Mouse (Mus musculus) heart, embryonic 11.5 days (tissue): ENCODE data around the gene Taar7d. TPM values are rescaled to one million over a fixed set of nuclear protein-coding genes. Genes with fewer than 3 reads are reported as not detected.

ENCODE experiments used
- ATAC-seq: fragments of 200-750 bp; cut with Nextera tagmentation; replicated peaks from 2 replicates; pipeline ENCODE4 v1.8.0; 2017; ENCODE audit warnings: moderate library complexity; ENCODE audit not compliant: insufficient number of reproducible peaks, low FRiP score, low TSS enrichment
- H3K27ac ChIP-seq: fragments of 300-500 bp; sonication (generic); 2 replicates; pipeline ENCODE4 v1.5.1; 2014; ENCODE audit warnings: mild to moderate bottlenecking, low read depth, low read length
- H3K27me3 ChIP-seq: fragments of 300-500 bp; sonication (generic); 2 replicates; pipeline ENCODE4 v1.6.1; 2014; ENCODE audit warnings: mild to moderate bottlenecking, low read length, mixed read lengths; ENCODE audit not compliant: control insufficient read depth, insufficient read depth
- H3K36me3 ChIP-seq: fragments of 300-500 bp; sonication (generic); 2 replicates; pipeline ENCODE4 v1.6.1; 2014; ENCODE audit warnings: mild to moderate bottlenecking, low read length, moderate library complexity, mixed read lengths; ENCODE audit not compliant: control insufficient read depth, insufficient read depth
- H3K4me1 ChIP-seq: fragments of 300-500 bp; sonication (generic); 2 replicates; pipeline ENCODE4 v1.6.1; 2014; ENCODE audit warnings: low read length; ENCODE audit not compliant: control insufficient read depth, insufficient read depth
- H3K4me2 ChIP-seq: fragments of 300-500 bp; sonication (generic); 2 replicates; pipeline ENCODE4 v1.6.1; 2014; ENCODE audit warnings: mild to moderate bottlenecking, moderate library complexity
- H3K4me3 ChIP-seq: fragments of 300-500 bp; sonication (generic); 2 replicates; pipeline ENCODE4 v1.5.1; 2014; ENCODE audit warnings: low read depth, low read length
- H3K9ac ChIP-seq: fragments of 300-500 bp; sonication (generic); 2 replicates; pipeline ENCODE4 v1.6.1; 2014; ENCODE audit warnings: mild to moderate bottlenecking, low read depth, low read length, moderate library complexity
- H3K9me3 ChIP-seq: fragments of 300-500 bp; sonication (generic); replicated peaks from 2 replicates; pipeline ENCODE4 v1.6.1; 2016; ENCODE audit warnings: low read length; ENCODE audit not compliant: control insufficient read depth
- WGBS: fragments of 180-500 bp; shearing (Covaris S2); extraction: QIAGEN DNeasy Blood & Tissue Kit; methylation state at CpG from one replicate; pipeline ENCODE4 v1.1.7; 2014; ENCODE audit not compliant: insufficient replicate concordance; 5-methylcytosine and 5-hydroxymethylcytosine counted together
- polyA plus RNA-seq: library from polyadenylated mRNA; unstranded; fragments of >200 nt; fragmentation: Nextera tagmentation; extraction: Ambion mirVana; gene quantifications from 2 replicates; pipeline ENCODE4 v1.2.1, GENCODE M21; 2014

Taar7d gene
- not detected in 2 replicates for polyA plus RNA-seq

- no peak within 1 kb of the TSS for H3K9ac ChIP-seq
- H3K27me3 ChIP-seq, result no peaks in the 10 kb centered on the region
- H3K4me2 ChIP-seq, result no peak within 1 kb of the TSS
- H3K4me3 ChIP-seq, result no peak within 1 kb of the TSS
- H3K27ac ChIP-seq, result no peak within 1 kb of the TSS
- no peaks in the 10 kb centered on the region for H3K36me3 ChIP-seq
- no peak for ATAC-seq
- H3K9me3 ChIP-seq, result no peaks in the 10 kb centered on the region
- no peaks in the 10 kb centered on the region for H3K4me1 ChIP-seq
These were observed at the start of gene Taar7d for GRCm38 (mm10) chr10:24026922-24027321. Gene Taar7d (plus strand): TSS chr10:24027222.

GRCm38 (mm10) chr10:23977958-23978357, 49.1 kb upstream of the Taar7d start:
- H3K27ac ChIP-seq, result no peak overlapping the region
- no peak overlapping the region for H3K4me3 ChIP-seq
- no peak overlapping the region for H3K9ac ChIP-seq
- H3K4me1 ChIP-seq, result no peaks in the 10 kb centered on the region
- no peak for ATAC-seq
- H3K9me3 ChIP-seq, result no peaks in the 10 kb centered on the region
- no peaks in the 10 kb centered on the region for H3K27me3 ChIP-seq
- no peak overlapping the region for H3K4me2 ChIP-seq
- WGBS, result 63% methylated on average over 4 of the region's 4 CpGs
- no peaks in the 10 kb centered on the region for H3K36me3 ChIP-seq

- 0 out of 2 replicates have a peak, but pooled peaks have one; percentile 26 for ATAC-seq
- Histone ChIP-seq H3K27ac (no peak overlapping the region), H3K27me3 (no peaks in the 10 kb centered on the region), H3K9me3 (no peaks in the 10 kb centered on the region), H3K4me1 (no peaks in the 10 kb centered on the region), H3K4me2 (no peak overlapping the region), H3K36me3 (no peaks in the 10 kb centered on the region), H3K9ac (no peak overlapping the region), H3K4me3 (no peak overlapping the region)
- 37% methylated on average over 16 of the region's 16 CpGs for WGBS
These were observed 47.9 kb upstream of the Taar7d start for GRCm38 (mm10) chr10:23978901-23979705.

- Histone ChIP-seq H3K4me3 (no peak within 1 kb of the TSS), H3K27ac (no peak within 1 kb of the TSS), H3K27me3 (no peaks in the 10 kb centered on the region), H3K4me2 (no peak within 1 kb of the TSS), H3K9ac (no peak within 1 kb of the TSS), H3K4me1 (no peaks in the 10 kb centered on the region), H3K36me3 (no peaks in the 10 kb centered on the region), H3K9me3 (no peaks in the 10 kb centered on the region)
- ATAC-seq, result no peak
- WGBS, result 72% methylated on average over 8 of the region's 8 CpGs
These were observed 41.5 kb upstream of the Taar7d start, which contains the start of gene Taar6 for GRCm38 (mm10) chr10:23985546-23985945. Gene Taar6 (minus strand): TSS chr10:23985646.

GRCm38 (mm10) chr10:23986419-23986818, 40.6 kb upstream of the Taar7d start:
- no peaks in the 10 kb centered on the region for H3K27me3 ChIP-seq
- no peak overlapping the region for H3K4me3 ChIP-seq
- H3K9me3 ChIP-seq, result no peaks in the 10 kb centered on the region
- no peak for ATAC-seq
- WGBS, result 76% methylated on average over 5 of the region's 5 CpGs
- H3K4me2 ChIP-seq, result no peak overlapping the region
- H3K9ac ChIP-seq, result no peak overlapping the region
- no peaks in the 10 kb centered on the region for H3K36me3 ChIP-seq
- no peaks in the 10 kb centered on the region for H3K4me1 ChIP-seq
- no peak overlapping the region for H3K27ac ChIP-seq

GRCm38 (mm10) chr10:23993381-23993780, 33.6 kb upstream of the Taar7d start, which contains the start of gene Taar7a:
Gene Taar7a (minus strand): TSS chr10:23993481.
- 81% methylated on average over 3 of the region's 3 CpGs for WGBS

GRCm38 (mm10) chr10:23999639-24000038, 27.4 kb upstream of the Taar7d start, which contains the start of gene Taar7b:
Gene Taar7b (plus strand): TSS chr10:23999939.
- Histone ChIP-seq H3K36me3 (no peaks in the 10 kb centered on the region), H3K4me1 (no peaks in the 10 kb centered on the region), H3K27me3 (no peaks in the 10 kb centered on the region), H3K9me3 (no peaks in the 10 kb centered on the region), H3K4me3 (no peak within 1 kb of the TSS), H3K9ac (no peak within 1 kb of the TSS), H3K27ac (no peak within 1 kb of the TSS), H3K4me2 (no peak within 1 kb of the TSS)
- WGBS, result 75% methylated on average over 1 of the region's 1 CpGs
- no peak for ATAC-seq

More at GRCm38 (mm10) chr10:23993381-23993780, 33.6 kb upstream of the Taar7d start, which contains the start of gene Taar7a:
- Histone ChIP-seq H3K4me2 (no peak within 1 kb of the TSS), H3K27me3 (no peaks in the 10 kb centered on the region), H3K4me3 (no peak within 1 kb of the TSS), H3K9me3 (no peaks in the 10 kb centered on the region), H3K4me1 (no peaks in the 10 kb centered on the region), H3K36me3 (no peaks in the 10 kb centered on the region), H3K9ac (no peak within 1 kb of the TSS), H3K27ac (no peak within 1 kb of the TSS)
- ATAC-seq, result no peak

- H3K4me1 ChIP-seq, result no peaks in the 10 kb centered on the region
- no peaks in the 10 kb centered on the region for H3K27me3 ChIP-seq
- no peak for ATAC-seq
- WGBS, result 58% methylated on average over 1 of the region's 1 CpGs
- H3K9me3 ChIP-seq, result no peaks in the 10 kb centered on the region
- no peak overlapping the region for H3K4me2 ChIP-seq
- H3K9ac ChIP-seq, result no peak overlapping the region
- no peaks in the 10 kb centered on the region for H3K36me3 ChIP-seq
- H3K27ac ChIP-seq, result no peak overlapping the region
- no peak overlapping the region for H3K4me3 ChIP-seq
These were observed 20.6 kb upstream of the Taar7d start for GRCm38 (mm10) chr10:24006442-24006841.

- no peak overlapping the region for H3K27ac ChIP-seq
- H3K36me3 ChIP-seq, result no peaks in the 10 kb centered on the region
- ATAC-seq, result no peak
- H3K4me3 ChIP-seq, result no peak overlapping the region
- 32% methylated on average over 2 of the region's 2 CpGs for WGBS
- no peaks in the 10 kb centered on the region for H3K4me1 ChIP-seq
- H3K9ac ChIP-seq, result no peak overlapping the region
- H3K9me3 ChIP-seq, result no peaks in the 10 kb centered on the region
- no peak overlapping the region for H3K4me2 ChIP-seq
- H3K27me3 ChIP-seq, result no peaks in the 10 kb centered on the region
These were observed 20.0 kb upstream of the Taar7d start for GRCm38 (mm10) chr10:24007034-24007433.
